Mouse (Mus musculus): ENCODE measurements at regions not wholly inside any gene's neighbourhood (a gene's known extent, or its start where the extent isn't known, plus 50 kb on each side); places are given as distances from the start of the nearest gene placed in this dataset.
"Not testable (repeated sequence)": the region's sequence is repeated elsewhere in the genome, so short reads cannot be mapped to it uniquely, and the experiment has no call there.

DNA sequence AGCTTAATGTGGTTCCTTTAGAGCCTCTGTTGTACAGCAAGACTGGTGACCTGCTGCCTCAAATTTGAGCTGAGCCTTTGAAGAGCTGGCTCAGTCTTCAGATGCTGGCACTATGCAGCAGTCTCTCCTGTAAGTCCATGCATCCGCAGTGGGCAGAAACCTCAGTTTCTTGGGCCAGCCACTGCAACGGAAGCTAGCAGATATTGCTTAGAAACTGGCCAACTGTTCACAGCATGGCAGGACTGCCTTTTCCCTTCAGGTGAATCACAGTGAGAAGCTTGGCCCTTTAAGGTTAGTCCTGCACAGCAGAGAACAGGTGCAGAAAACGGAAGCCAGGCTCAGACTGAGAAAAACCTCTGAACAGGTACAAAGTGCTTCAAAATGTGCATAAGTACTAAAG, 1976.8 kb upstream of the G6pd2 start:
- no peak for DNase-seq

DNA sequence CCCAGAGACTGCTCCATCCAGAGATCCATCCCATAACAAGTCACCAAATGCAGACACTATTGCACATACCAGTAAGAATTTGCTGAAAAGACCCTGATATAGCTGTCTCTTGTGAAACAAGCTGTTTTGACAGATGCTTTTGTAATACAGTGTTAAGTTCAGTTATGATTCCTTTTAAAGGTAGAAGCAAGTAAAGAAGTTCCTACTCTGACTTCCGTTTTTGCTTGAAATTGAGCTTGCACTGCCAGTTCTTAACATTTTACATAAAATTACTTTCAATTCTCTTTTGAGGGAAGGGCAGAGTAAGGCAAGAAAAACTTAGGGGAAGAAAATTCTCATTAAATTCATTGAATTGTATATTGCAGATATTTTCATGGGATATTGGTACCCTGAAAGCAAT, 1962.9 kb upstream of the G6pd2 start:
- no peak for DNase-seq

DNA sequence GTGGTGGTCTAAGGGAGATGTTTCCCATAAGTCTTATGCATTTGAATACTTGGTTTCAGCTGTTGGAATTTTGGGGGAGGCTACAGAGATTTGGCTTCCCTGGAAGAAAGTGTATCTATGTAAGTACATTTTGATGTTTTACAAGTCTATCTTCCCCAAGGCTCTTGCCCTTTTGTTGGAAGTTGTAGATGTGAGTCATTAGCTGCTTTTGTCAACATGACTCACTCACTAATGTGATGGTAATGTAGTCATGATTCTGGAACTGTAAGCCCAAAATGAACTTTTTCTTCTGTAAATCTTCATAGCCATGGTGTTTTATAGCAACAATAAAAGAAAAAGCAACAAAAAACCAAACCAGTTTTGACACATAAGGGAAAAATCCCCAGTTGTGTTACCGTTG, 1961.0 kb upstream of the G6pd2 start:
- no peak for DNase-seq

DNA sequence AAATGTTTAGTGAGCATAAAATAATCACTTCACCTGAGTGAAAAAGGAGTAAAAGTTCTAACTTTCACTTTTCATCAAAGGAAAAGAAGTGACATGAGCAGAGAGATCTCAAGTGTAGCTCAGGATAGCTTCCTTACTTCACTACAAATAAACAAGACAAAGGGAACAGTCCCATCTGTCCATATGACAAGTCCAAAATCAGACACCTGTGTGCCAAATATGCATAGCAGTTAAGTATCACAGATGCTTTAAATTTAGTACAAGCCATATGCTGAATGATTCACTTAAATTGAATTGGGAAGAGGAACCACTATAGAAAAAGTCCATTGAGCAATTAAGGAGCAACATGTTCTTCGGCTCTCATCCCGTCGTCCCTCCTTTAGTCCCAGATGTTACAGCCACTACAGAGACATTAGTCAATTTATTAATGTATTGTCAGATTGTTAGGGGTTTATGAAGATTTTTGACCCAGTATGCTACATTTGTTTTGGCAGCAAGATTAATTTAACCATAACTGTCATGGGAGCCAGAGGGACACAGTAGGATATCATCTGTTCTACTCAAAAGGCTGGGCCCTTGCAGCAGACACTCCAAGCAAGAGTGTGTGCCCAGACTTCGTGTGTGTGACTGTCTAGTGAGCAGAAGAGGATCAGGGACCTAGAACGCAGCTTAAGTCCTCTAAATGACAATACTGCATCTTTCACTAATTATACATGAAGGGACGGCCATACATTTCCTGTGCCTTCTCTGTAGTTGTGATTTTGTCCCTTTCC, 1914.5 kb upstream of the G6pd2 start:
- no peak for DNase-seq

DNA sequence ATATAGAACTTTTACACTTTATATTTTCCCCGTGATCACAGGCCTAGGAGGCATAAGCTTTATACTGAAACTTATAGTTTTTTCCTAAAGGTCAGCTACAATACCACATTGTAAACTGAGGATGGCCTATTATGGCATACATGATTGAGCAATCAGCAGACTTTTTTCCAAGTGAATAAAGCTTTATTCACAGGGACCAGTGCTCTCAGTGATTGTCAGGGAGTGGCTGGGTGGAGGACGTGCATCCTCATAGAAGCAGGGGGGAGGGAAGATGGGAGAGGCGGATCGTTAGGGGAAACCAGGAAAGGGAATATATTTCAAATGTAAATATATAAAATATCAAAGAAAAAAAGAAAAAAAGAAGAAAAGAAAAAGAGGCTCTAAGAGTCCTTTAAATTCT, 1886.7 kb upstream of the G6pd2 start:
- no peak for DNase-seq

DNA sequence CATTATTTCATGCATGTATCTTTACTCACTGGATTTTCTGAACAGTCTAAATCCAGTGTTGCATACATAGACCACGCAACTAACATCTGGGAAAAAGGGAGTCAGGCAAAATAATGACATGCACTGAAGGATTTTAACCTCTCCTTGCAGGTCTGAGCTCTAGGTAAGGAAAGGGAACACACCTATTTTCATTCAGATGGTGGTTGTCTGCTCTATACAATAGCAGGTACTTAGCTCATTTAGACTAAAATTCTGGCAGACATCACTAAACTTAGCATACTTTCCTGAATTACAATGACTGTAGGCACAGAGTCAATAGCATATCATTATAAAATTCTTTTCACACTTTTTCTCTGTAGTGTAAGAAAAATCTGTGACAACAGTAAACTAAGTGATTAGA, 1867.8 kb upstream of the G6pd2 start:
- DNase-seq, result no peak

DNA sequence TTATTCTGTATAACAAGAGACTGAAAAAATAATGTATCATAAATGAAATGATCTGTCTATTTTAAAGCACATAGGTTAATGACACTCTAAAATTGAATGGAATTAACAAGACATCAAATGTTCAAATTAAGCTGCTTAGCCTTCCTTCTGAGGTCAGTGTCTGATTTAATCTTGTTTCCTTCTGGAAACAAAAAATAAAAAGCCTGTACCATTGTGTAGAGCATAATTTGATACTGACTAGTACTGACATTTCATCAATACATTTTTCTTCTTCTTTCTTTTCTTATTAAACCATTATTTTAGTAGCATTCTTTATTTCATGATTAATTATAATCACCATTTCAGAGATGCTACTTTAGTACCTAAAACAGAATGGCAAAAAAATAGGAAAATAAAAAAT, 1862.9 kb upstream of the G6pd2 start:
- no peak for DNase-seq

DNA sequence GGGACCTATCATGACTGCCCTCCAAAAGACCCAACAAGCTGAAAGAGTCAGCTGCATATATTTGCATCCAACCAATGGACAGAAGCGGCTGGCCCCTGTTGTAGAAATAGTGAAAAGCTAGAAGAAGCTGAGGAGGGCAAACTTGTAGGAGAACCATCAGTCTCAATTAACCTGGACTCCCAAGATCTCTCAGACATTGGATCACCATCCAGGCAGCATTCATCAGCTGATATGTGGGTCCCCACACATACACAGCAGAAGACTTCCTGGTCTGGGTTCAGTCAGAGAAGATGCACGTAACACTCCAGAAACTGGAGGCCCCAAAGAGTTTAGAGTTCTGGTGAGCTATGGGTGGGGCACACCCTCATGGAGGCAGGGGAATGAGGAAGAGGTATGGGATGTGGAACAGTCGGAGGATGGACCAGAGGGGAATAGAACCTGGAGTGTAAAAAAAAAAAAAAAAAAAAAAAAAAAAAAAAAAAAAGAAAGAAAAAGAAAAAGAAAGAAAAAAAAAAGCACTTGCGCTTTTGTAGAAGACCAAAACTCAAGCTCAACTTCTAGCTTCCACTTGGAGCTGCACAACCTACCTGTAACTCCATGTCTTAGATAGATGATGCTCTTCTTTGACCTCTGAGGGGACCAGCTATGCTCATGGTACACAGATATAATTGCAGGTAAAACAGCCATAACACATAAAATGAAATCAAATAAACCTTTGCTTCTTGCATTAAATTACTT, 1860.6 kb upstream of the G6pd2 start:
- DNase-seq, result no peak

DNA sequence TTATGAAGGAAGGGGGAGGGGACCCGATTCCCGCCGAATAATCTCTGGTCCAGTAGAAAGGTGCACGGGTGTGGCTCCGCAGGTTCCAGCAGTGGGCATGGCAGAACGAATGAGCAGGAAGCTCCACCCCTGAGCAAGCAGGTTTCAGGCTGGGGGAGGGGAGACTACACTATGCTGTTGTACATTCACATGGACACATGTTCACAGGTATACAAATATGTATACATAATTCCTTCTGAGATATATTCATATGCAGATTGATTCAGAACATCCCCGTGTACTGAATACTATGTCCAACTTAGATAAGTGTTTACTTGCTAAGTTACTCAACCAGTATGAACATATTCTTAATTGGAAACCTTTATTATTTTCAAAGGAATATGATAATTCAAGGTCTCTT, 1852.4 kb upstream of the G6pd2 start:
- DNase-seq, result not testable (repeated sequence)

DNA sequence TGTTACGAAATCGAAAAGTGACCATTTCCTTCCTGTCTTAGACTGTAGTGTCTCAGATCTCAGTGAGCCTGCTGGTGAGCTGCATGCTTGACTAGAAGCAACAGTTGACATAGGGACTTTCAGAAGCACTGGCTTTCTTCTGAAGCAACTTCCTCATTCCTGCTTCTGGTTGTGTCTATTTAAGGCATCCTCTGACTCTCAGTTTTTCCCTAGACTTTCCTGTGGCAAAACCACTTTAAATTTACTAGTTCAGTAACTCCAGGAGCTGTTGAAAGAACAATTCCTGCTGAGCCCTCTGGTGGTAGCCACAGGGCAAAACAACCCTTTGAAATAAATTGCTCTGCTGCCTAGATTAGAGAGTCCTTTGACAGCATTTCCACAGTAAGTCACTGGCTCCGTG, 1811.9 kb upstream of the G6pd2 start:
- DNase-seq, result peak; percentile 18

DNA sequence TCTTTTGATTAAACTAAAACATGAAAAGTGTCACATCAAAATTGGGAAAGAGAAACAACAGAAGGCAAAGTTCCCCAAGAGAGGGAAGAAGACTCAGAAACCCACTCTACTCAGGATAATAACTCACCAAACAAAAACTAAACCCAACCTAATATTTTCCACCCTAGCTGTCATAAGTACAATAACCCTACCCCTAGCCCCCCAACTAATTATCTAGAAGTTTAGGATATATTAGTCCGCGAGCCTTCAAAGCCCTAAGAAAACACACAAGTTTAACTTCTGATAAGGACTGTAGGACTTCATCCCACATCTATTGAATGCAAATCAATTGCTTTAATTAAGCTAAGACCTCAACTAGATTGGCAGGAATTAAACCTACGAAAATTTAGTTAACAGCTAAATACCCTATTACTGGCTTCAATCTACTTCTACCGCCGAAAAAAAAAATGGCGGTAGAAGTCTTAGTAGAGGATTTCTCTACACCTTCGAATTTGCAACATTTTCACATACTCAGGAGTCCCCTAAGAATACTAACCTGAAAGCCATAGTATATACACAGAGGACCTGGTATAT, 1765.9 kb upstream of the G6pd2 start:
- DNase-seq, result not testable (repeated sequence)

DNA sequence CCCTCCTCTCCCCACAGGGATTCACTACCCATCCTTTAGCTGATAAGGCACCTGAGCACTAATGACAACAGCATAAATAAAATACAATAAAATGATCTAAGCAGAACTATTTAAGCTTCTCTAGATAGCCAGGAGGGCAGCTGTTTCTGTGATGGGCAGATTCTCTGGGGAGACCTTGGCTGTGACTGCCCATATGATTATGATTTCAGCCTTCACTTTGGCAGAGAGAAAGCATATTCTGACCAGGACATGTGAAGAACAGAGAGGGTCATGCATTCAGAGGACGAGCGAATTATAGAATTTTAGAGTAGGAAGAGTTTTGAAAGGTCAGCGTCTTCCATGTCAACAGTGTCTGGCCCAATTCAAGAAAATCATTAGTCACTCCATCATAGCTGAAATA, 1759.6 kb upstream of the G6pd2 start:
- DNase-seq, result no peak

DNA sequence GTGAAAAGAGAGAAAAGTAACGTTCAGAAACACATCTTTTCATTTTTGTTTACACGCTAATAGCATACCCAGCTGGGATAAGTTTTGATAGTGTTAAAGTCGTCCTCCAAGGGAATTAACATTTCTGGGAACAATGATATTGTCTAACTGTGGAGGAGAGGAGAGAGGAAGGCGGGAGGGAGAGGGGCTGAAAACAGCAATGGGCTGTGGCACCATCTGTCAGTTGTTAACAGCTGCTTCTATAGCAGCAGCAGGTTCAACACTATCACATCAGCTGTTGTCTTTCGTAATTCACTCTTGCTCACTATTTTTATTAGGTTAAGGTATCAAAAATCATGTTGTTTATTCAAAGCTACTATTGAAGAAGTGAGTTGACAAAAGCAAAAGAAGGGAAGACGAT, 1747.4 kb upstream of the G6pd2 start:
- no peak for DNase-seq

Measured in kidney, postnatal 4 days (tissue).